Mouse (Mus musculus): Measurements from ENCODE around the gene Aftph.

Gene Aftph

DNA sequence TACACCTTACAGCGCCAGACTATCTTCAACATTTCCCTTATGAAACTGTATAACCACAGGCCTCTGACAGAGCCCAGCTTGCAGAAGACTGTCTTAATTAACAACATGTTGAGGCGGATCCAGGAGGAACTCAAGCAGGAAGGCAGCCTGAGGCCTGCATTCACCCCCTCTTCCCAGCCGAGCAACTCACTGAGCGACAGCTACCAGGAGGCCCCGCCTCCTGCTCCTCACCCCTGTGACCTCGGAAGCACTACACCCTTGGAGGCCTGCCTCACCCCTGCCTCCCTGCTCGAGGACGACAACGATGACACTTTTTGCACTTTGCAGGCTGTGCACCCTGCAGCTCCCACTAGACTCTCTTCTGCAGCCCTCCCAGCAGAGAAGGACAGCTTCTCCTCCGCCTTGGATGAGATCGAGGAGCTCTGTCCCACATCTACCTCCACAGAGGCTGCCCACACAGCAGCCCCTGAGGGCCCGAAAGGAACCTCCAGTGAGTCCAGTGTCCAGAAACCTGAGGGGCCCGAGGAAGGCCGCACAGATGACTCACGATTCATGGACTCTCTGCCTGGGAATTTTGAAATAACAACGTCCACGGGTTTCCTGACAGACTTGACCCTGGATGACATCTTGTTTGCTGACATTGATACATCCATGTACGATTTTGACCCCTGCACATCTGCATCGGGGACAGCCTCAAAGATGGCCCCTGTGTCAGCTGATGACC lies 93.3 kb downstream of the Aftph start:
- DNase-seq (ENCODE audit: low spot score in 2 of 2), result no peak

- DNase-seq (ENCODE audit: low spot score in 2 of 2), result no peak
These were observed 94.2 kb downstream of the Aftph start for GRCm38 (mm10) chr11:20646986-20647726.

DNA sequence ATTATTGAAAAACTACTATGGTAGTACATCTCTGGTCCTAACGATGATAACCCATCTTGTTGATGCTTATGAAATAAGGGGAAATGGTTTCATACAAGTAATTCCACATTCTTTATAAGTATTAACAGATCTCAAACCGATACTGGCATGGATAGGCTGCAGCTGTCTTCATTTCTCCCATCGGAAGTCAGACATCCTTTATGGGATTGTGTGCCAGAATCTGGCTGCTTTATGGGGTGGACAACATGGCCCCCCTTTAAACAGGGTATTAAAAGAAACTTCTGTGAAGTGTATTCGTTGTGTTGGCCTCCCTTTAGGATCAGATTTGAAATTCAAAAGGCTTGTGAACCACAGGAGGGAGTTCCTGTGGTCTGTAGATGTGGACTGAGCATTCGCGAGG lies 95.2 kb downstream of the Aftph start:
- no peak for DNase-seq (ENCODE audit: low spot score in 2 of 2)

DNA sequence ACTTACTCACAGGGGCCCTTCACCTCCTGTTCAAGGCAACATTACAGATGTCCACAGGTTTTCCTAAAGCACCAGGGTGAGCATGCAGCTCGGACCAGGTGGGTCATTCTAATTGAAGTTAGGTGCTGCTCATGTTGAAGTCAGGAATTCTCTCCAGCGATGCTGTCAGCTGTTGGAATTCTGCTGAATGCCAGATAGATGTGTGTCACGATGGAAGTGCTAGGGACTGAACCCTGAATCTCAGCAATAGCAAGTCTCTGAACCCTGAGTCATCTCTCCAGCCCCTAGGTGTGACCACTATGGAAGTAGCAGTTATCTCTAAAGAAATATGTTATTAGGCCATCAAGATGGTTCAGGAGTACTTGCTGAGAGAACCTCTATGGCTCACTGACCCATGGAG lies 95.9 kb downstream of the Aftph start:
- no peak for DNase-seq (ENCODE audit: low spot score in 2 of 2)

GRCm38 (mm10) chr11:20644872-20645271 lies 96.5 kb downstream of the Aftph start:
- DNase-seq (ENCODE audit: low spot score in 2 of 2), result no peak

DNA sequence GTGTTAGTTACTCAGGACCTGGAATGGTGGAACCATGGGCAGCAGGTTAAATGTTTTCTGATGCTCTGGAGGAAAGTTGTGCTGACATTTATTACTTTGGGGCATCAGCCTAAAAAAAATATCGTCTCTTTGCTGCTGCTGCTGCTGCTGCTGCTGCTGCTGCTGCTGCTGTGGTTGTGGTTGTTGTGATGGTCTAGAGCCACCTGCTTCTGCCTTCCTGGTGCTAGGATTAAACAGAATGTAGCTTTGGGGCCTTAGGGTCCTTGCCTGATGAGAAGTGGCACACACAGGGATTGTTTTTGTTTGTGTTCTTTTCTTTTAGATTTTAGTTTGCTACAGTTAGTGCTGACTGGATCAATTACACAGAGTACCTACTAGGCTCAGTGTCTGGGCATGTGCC lies 97.2 kb downstream of the Aftph start:
- no peak for DNase-seq (ENCODE audit: low spot score in 2 of 2)

DNA sequence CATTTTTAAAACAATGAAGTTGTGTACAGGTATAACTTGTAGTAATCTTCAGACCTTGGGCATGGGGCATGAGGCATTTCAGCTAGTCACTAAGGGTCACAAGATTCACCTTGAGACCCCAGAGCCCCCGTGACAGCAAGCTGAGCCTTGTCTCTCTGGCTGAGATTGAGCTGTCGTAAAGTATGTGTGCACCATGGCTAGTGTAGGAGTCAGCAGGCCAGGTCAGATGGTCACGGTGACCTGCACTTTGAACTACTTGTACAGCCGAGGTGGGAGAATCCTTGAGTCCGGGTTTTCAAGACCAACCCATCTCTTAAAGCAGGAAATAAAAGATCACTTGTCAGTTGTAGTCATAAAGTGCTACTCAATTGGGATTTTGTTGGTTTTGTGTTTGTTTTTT lies 98.2 kb downstream of the Aftph start:
- DNase-seq (ENCODE audit: low spot score in 2 of 2), result no peak

GRCm38 (mm10) chr11:20642321-20642720 lies 99.1 kb downstream of the Aftph start:
- no peak for DNase-seq (ENCODE audit: low spot score in 2 of 2)

DNA sequence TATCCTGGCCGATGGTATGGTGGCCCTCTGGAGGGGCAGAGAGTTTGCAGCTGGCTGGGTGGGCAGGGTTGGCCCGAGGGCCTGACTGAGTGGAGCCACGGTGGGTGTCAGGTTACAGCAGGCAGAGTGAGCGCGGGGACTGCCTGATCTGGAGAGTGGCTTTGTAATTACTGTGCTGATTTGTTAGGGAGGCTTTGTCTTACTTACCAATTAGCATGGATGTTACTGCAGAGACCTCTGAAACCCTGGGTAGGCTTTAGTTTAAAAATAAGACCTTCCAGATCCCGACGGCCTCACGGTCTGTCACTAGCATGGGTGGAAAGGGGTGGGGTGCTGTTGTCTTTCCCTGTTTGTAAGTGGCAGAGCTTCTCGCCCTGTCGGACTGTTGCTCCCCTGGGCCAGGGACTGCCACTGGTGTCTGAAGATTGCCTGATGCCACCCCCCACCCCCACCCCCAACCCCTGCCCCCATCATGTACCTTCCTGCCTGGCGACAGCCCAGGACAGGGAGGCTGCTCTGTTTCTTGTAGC lies 101.4 kb downstream of the Aftph start:
- DNase-seq (ENCODE audit: low spot score in 2 of 2), result no peak

DNA sequence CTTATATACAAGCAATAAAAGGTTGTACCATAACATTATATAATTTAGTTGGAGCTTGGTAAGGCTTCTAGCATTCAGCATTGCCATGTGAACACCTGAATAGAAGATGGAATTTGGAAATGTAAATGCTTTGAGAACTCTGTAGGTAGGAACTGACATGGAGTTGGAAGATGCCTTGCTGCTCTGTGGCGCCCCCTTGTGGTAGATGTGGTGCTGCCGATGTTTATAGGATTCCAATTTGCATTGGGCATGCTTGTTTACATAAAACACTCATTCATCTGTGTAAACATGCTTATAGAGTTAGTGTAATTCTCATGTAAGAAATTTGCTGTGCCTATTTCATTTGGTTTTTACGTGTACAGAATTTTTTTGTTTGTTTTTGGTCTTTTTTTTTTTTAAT lies 102.5 kb downstream of the Aftph start:
- peak; percentile 77 to 87 for DNase-seq (ENCODE audit: low spot score in 2 of 2)

DNA sequence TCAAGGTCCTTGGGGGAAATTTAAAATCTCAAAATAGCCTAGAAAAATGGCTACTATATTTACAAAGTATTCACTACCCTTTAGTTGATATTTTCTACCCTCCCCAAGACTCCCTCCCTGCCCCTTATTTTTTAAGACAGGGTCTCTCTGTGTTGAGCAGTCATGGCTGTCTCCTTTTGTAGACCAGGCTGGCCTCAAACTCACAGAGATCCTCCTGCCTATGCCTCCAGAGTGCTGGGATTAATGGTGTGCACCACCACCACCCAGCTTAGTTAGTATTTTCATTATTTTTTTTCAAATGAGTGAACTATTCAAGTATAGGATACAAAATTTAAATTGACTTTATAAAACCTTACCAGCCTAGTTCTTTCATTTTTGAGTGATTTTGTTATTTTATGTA lies 104.3 kb downstream of the Aftph start:
- DNase-seq (ENCODE audit: low spot score in 2 of 2), result no peak

DNA sequence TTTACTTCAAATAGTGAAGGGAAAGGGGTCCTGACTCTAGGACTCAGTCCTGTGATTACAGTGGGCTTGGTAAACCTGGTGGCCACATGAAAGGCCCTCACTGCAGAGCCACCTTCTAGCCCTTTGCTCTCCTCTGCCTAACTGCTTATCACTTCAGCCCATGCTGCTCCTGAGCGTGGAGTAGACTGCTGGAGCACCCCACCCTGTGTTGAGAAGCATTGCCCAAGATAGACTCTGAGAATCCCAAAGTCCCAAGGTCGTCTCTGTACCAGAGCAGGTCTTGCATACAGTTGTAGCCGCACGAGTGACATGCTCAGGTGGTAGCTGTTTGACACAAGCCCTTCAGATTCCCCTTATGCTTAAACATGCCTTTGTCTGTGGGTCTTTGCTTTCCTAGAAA lies 105.3 kb downstream of the Aftph start:
- DNase-seq (ENCODE audit: low spot score in 2 of 2), result peak; percentile 28 to 31

- no peak for DNase-seq (ENCODE audit: low spot score in 2 of 2)
These were observed 105.7 kb downstream of the Aftph start for GRCm38 (mm10) chr11:20635646-20636045.
